Mouse (Mus musculus): Measurements from ENCODE around the gene Braf.

DNA sequence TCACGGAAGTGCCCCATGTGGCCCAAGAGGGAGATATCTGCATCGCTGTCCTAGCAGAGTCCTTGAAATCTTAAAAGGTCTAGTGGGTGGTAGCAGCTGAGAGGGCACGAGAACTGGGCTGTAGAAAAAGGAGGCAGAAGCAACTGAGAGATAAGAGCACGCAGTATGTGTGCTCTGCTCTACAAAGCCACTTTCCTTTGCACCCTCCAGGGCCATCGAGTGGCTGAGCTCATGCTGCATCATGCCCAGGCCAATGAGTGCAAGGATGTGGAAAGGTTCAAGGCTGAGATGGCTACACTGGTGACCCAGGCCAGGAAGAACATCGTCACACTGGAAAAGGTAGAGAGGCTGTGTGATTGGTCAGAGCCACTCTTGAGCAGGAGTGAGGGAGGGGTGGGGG, 139.7 kb downstream of the Braf start, which contains the start of gene Gm42420:
- TF ChIP-seq CTCF (IDR thresholded peaks at IDR 0.05; ENCODE audit: low read depth, low read length) = no peak
- TF ChIP-seq POLR2A (IDR thresholded peaks at IDR 0.05; ENCODE audit: insufficient read depth, low read length) = no peak

Measured in ES-Bruce4 (cell line).